Mouse (Mus musculus): Measurements from ENCODE around the gene Gtf2h1. TPM values are rescaled to one million over a fixed set of nuclear protein-coding genes. Genes with fewer than 3 reads are reported as not detected.

Gene Gtf2h1
- polyA plus RNA-seq, 1 experiment from 2014 or later, result 83.6 TPM

DNA sequence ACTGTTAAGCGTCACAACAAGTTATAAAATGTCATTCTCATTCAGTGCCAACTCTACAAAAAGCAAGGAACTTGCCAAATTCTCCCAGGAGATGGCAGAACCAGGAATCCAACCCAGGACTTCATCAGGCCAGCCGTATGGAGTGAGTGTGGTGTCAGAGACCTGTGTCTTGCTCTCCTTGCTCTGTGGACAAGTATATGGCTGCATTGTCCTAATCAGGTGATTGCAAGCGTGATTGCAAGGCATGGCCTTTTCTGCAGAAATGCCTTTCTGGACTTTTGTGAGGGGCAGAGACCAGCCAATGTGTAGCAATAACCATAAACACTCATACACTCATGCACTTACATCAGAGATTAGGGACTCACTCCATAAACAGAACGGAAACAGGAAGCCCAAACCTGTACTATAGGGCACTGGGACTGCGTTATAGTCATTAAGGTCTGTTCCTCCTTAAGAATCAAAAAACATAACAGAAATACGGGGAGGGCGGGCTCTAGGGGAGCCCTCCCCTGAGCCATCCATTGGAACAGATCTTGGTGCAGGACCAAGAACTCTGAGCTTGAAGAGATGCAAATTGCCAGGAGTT is 37.9 kb downstream of the Gtf2h1 start:
- no peak for DNase-seq (ENCODE audit: low spot score)
- peak overlapping the region; percentile 21; the same call in 1 of the 2 replicates for H3K4me2 ChIP-seq
- no peaks in the 10 kb centered on the region for H3K27me3 ChIP-seq (replicated peaks; ENCODE audit: control insufficient read depth, insufficient read depth, low read length)
- H3K9ac ChIP-seq (ENCODE audit: low read depth, low read length), result no peak overlapping the region
- peaks cover 55% of the 10 kb centered on the region for H3K4me1 ChIP-seq (replicated peaks; ENCODE audit: control insufficient read depth, insufficient read depth, low read length)
- no peaks in the 10 kb centered on the region for H3K36me3 ChIP-seq (ENCODE audit: control insufficient read depth, insufficient read depth, low read length)
- H3K9me3 ChIP-seq (ENCODE audit: control insufficient read depth, low read length), result no peaks in the 10 kb centered on the region
- peak overlapping the region; percentile 40 for H3K27ac ChIP-seq (ENCODE audit: low read depth, low read length)
- H3K4me3 ChIP-seq (ENCODE audit: low read depth, low read length), result no peak overlapping the region
- ATAC-seq (replicated peaks; ENCODE audit: low FRiP score), result no peak
- 70% methylated on average over 7 of the region's 7 CpGs for WGBS

GRCm38 (mm10) chr7:46834994-46835610 is 39.2 kb downstream of the Gtf2h1 start:
- 71% methylated on average over 13 of the region's 14 CpGs for WGBS
- no peaks in the 10 kb centered on the region for H3K36me3 ChIP-seq (ENCODE audit: control insufficient read depth, insufficient read depth, low read length)
- no peak for DNase-seq (ENCODE audit: low spot score)
- no peaks in the 10 kb centered on the region for H3K27me3 ChIP-seq (replicated peaks; ENCODE audit: control insufficient read depth, insufficient read depth, low read length)
- H3K4me2 ChIP-seq, result no peak overlapping the region
- no peaks in the 10 kb centered on the region for H3K9me3 ChIP-seq (ENCODE audit: control insufficient read depth, low read length)
- H3K4me1 ChIP-seq (replicated peaks; ENCODE audit: control insufficient read depth, insufficient read depth, low read length), result peaks cover 66% of the 10 kb centered on the region
- no peak overlapping the region for H3K27ac ChIP-seq (ENCODE audit: low read depth, low read length)
- H3K9ac ChIP-seq (ENCODE audit: low read depth, low read length), result no peak overlapping the region
- no peak overlapping the region for H3K4me3 ChIP-seq (ENCODE audit: low read depth, low read length)
- ATAC-seq (replicated peaks; ENCODE audit: low FRiP score), result no peak

DNA sequence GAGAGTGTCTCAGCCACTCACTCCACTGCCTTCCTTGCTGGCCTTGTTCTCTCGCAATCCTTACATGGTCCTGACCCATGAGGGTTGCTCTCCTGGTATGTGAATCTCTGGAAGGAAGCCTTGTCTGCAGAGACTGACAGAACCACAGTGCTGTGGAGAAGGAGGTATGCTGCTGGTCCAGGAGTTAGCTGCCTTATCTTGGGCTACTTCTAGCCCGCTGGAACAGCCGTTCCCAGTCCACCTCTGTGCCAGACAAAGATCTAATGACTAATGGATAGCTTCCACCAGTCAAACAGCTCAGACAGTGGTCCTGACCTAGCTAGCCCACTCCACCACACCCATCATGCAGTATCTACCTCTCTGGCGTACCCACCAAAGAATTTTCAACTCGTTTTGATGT is 40.5 kb downstream of the Gtf2h1 start:
- no peak overlapping the region for H3K4me2 ChIP-seq
- no peak for ATAC-seq (replicated peaks; ENCODE audit: low FRiP score)
- no peaks in the 10 kb centered on the region for H3K36me3 ChIP-seq (ENCODE audit: control insufficient read depth, insufficient read depth, low read length)
- no peak overlapping the region for H3K4me3 ChIP-seq (ENCODE audit: low read depth, low read length)
- H3K27me3 ChIP-seq (replicated peaks; ENCODE audit: control insufficient read depth, insufficient read depth, low read length), result no peaks in the 10 kb centered on the region
- H3K9me3 ChIP-seq (ENCODE audit: control insufficient read depth, low read length), result no peaks in the 10 kb centered on the region
- WGBS, result 72% methylated on average over 5 of the region's 5 CpGs
- no peak overlapping the region for H3K9ac ChIP-seq (ENCODE audit: low read depth, low read length)
- DNase-seq (ENCODE audit: low spot score), result no peak
- H3K27ac ChIP-seq (ENCODE audit: low read depth, low read length), result no peak overlapping the region
- peaks cover 58% of the 10 kb centered on the region for H3K4me1 ChIP-seq (replicated peaks; ENCODE audit: control insufficient read depth, insufficient read depth, low read length)

- Histone ChIP-seq H3K9ac (ENCODE audit: low read depth, low read length) (no peak overlapping the region), H3K4me2 (no peak overlapping the region), H3K4me3 (ENCODE audit: low read depth, low read length) (no peak overlapping the region), H3K27ac (ENCODE audit: low read depth, low read length) (no peak overlapping the region), H3K4me1 (replicated peaks; ENCODE audit: control insufficient read depth, insufficient read depth, low read length) (peaks cover 56% of the 10 kb centered on the region), H3K36me3 (ENCODE audit: control insufficient read depth, insufficient read depth, low read length) (no peaks in the 10 kb centered on the region), H3K27me3 (replicated peaks; ENCODE audit: control insufficient read depth, insufficient read depth, low read length) (no peaks in the 10 kb centered on the region), H3K9me3 (ENCODE audit: control insufficient read depth, low read length) (no peaks in the 10 kb centered on the region)
- DNase-seq (ENCODE audit: low spot score) (no peak), ATAC-seq (replicated peaks; ENCODE audit: low FRiP score) (no peak)
- 67% methylated on average over 5 of the region's 5 CpGs for WGBS
Observed at GRCm38 (mm10) chr7:46837073-46837472, 41.2 kb downstream of the Gtf2h1 start.

DNA sequence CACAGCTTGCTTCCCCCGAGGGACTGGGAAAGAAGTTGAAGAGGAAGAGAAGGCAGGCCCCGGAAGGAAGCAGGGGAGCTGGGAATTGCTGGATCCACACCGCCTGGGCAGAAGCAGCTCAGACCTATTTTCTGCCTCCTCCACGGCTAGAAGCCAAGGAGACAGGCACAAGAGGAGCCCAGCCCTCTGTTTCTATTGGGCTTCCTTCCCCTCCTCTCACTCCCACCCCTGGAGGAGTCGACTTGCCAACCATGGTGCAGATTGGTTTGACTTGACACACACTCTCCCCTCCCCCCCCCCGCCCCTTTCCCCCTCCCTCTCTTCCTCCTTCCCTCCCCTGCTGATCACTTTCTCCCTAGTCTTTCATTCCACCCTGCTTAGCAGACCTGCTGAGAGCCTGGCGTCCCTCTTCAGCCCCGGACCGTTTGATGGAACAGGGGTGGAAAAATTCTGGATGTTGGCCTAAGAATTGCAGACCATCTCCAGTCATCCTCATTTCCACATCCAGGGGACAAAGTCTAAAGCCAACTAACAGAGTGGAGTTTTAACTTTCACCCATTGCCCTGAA is 42.3 kb downstream of the Gtf2h1 start:
- H3K36me3 ChIP-seq (ENCODE audit: control insufficient read depth, insufficient read depth, low read length), result no peaks in the 10 kb centered on the region
- no peak for DNase-seq (ENCODE audit: low spot score)
- no peaks in the 10 kb centered on the region for H3K27me3 ChIP-seq (replicated peaks; ENCODE audit: control insufficient read depth, insufficient read depth, low read length)
- no peak overlapping the region for H3K4me3 ChIP-seq (ENCODE audit: low read depth, low read length)
- peak overlapping the region; percentile 43; the same call in 1 of the 2 replicates for H3K9ac ChIP-seq (ENCODE audit: low read depth, low read length)
- H3K9me3 ChIP-seq (ENCODE audit: control insufficient read depth, low read length), result no peaks in the 10 kb centered on the region
- H3K4me1 ChIP-seq (replicated peaks; ENCODE audit: control insufficient read depth, insufficient read depth, low read length), result peaks cover 47% of the 10 kb centered on the region
- ATAC-seq (replicated peaks; ENCODE audit: low FRiP score), result peak; percentile 26; the same call in 1 of the 2 replicates
- WGBS, result 5% methylated on average over 9 of the region's 9 CpGs
- peak overlapping the region; percentile 57 for H3K27ac ChIP-seq (ENCODE audit: low read depth, low read length)
- peak overlapping the region; percentile 45 for H3K4me2 ChIP-seq

- no peaks in the 10 kb centered on the region for H3K36me3 ChIP-seq (ENCODE audit: control insufficient read depth, insufficient read depth, low read length)
- no peak overlapping the region for H3K4me3 ChIP-seq (ENCODE audit: low read depth, low read length)
- DNase-seq (ENCODE audit: low spot score) (no peak), ATAC-seq (replicated peaks; ENCODE audit: low FRiP score) (peak; percentile 35; the same call in 1 of the 2 replicates)
- WGBS, result 4% methylated on average over 8 of the region's 8 CpGs
- H3K9me3 ChIP-seq (ENCODE audit: control insufficient read depth, low read length), result no peaks in the 10 kb centered on the region
- H3K9ac ChIP-seq (ENCODE audit: low read depth, low read length), result peak overlapping the region; percentile 39; the same call in 1 of the 2 replicates
- H3K27me3 ChIP-seq (replicated peaks; ENCODE audit: control insufficient read depth, insufficient read depth, low read length), result no peaks in the 10 kb centered on the region
- peak overlapping the region; percentile 45 for H3K4me2 ChIP-seq
- peaks cover 43% of the 10 kb centered on the region for H3K4me1 ChIP-seq (replicated peaks; ENCODE audit: control insufficient read depth, insufficient read depth, low read length)
- peak overlapping the region; percentile 57; the same call in 1 of the 2 replicates for H3K27ac ChIP-seq (ENCODE audit: low read depth, low read length)
Observed at GRCm38 (mm10) chr7:46838891-46839302, 43.0 kb downstream of the Gtf2h1 start.

- Histone ChIP-seq H3K4me1 (replicated peaks; ENCODE audit: control insufficient read depth, insufficient read depth, low read length) (peaks cover 38% of the 10 kb centered on the region), H3K4me2 (no peak overlapping the region; the same call in 1 of the 2 replicates), H3K9me3 (ENCODE audit: control insufficient read depth, low read length) (no peaks in the 10 kb centered on the region), H3K36me3 (ENCODE audit: control insufficient read depth, insufficient read depth, low read length) (no peaks in the 10 kb centered on the region), H3K27me3 (replicated peaks; ENCODE audit: control insufficient read depth, insufficient read depth, low read length) (no peaks in the 10 kb centered on the region), H3K9ac (ENCODE audit: low read depth, low read length) (no peak overlapping the region; the same call in 1 of the 2 replicates), H3K4me3 (ENCODE audit: low read depth, low read length) (no peak overlapping the region), H3K27ac (ENCODE audit: low read depth, low read length) (peak overlapping the region; percentile 57; the same call in 1 of the 2 replicates)
- WGBS, result 34% methylated on average over 7 of the region's 7 CpGs
- DNase-seq (ENCODE audit: low spot score), result no peak
- ATAC-seq (replicated peaks; ENCODE audit: low FRiP score), result no peak
Observed at GRCm38 (mm10) chr7:46839446-46839845, 43.5 kb downstream of the Gtf2h1 start.

DNA sequence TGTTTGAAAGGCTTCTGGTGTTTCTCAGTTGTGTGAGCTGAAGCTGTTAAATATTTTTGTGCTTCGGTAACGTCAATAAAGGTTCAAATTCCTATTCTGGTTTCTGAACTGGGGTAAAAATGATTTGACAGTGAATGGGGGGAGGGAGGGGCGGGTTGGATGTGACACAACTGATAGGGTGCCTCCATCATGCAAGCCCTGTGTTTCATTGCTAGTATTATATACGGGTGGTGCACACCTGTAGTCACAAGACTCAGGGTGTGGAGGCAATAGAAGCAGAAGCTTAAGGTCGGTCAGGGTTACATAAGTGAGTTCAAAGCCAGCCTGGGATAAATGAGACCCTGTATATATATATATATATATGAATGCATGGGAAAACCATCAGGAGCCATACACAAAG is 44.0 kb downstream of the Gtf2h1 start:
- no peak overlapping the region for H3K4me3 ChIP-seq (ENCODE audit: low read depth, low read length)
- ATAC-seq (replicated peaks; ENCODE audit: low FRiP score) (no peak), DNase-seq (ENCODE audit: low spot score) (no peak)
- no peak overlapping the region for H3K9ac ChIP-seq (ENCODE audit: low read depth, low read length)
- no peaks in the 10 kb centered on the region for H3K27me3 ChIP-seq (replicated peaks; ENCODE audit: control insufficient read depth, insufficient read depth, low read length)
- 65% methylated on average over 5 of the region's 5 CpGs for WGBS
- no peak overlapping the region for H3K4me2 ChIP-seq
- H3K9me3 ChIP-seq (ENCODE audit: control insufficient read depth, low read length), result no peaks in the 10 kb centered on the region
- peaks cover 42% of the 10 kb centered on the region for H3K4me1 ChIP-seq (replicated peaks; ENCODE audit: control insufficient read depth, insufficient read depth, low read length)
- H3K36me3 ChIP-seq (ENCODE audit: control insufficient read depth, insufficient read depth, low read length), result no peaks in the 10 kb centered on the region
- H3K27ac ChIP-seq (ENCODE audit: low read depth, low read length), result no peak overlapping the region

All from liver, embryonic 11.5 days (tissue).